Mouse (Mus musculus): ENCODE data around the gene Slx4ip. TPM values are rescaled to one million over a fixed set of nuclear protein-coding genes. Genes with fewer than 3 reads are reported as not detected.

The Slx4ip gene
- polyA plus RNA-seq, 1 experiment from 2014 or later = 9.0 TPM

DNA sequence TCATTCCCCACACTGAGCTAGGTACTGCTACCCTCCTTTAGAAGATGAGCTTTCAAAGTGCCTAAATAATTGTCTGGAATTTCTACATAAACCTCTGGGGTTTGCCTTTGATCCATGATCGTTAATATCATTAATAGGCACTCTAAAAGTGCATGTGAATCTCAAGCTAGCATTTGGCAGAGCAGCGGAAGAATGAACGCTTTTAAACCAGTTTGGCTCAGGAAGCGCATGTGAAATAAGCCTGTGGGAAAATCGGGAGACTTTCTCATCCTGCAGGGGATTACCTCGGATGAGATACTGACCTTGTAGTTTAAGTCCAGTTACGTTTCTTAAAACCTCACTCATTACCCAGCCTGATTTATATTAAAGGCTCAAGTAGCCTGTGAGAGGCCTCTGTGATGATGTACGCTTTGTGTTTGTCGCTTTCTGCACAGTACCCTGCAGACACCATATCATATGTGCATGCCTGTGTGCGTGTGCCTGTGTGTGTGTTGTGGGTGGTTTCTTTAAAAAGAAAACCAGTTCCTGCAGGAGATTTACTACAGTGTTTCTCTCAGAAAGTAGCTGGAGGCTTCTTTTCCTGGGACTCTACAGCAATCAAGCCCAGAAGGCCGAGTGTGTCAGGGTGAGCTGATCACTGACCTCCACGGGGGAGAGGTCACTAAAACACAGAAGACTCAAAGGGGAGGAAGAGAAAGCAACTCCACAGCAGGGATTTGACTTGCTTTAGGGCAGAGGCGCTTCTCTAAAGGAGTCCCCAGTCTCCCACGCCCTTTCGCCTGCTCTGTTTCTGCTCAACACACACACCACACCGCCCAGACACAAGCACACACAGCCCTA lies 182.7 kb downstream of the Slx4ip start:
- no peaks in the 10 kb centered on the region for H3K9me3 ChIP-seq

DNA sequence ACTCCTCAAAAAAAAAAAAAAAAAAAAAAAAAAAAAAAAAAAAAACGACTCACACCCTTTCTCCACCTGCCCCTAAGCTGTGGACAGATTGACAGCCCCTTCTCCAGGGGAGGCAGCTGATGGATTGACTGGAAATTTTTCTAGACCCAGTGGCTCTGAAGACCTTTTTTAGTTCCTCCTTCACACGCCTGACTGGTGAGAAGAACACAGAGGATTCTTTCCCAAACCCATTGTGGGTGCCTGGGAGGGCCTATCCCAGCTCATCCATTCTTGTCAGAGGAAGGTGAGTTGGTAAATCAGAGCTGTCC lies 183.2 kb downstream of the Slx4ip start:
- ATAC-seq (ENCODE audit: insufficient number of reproducible peaks, insufficient read depth, low FRiP score, low TSS enrichment) = no peak
- Histone ChIP-seq H3K27me3 (no peaks in the 10 kb centered on the region), H3K36me3 (no peaks in the 10 kb centered on the region), H3K9ac (no peak overlapping the region), H3K9me3 (no peaks in the 10 kb centered on the region), H3K4me3 (no peak overlapping the region), H3K4me1 (peaks cover 8% of the 10 kb centered on the region), H3K27ac (no peak overlapping the region), H3K4me2 (replicated peaks) (no peak overlapping the region)
- 31% methylated on average over 2 of the region's 2 CpGs for WGBS

More for the DNA sequence above, 182.7 kb downstream of the Slx4ip start:
- no peak overlapping the region for H3K4me3 ChIP-seq
- H3K36me3 ChIP-seq = no peaks in the 10 kb centered on the region
- H3K9ac ChIP-seq = no peak overlapping the region
- 0 out of 2 replicates have a peak, but pooled peaks have one; percentile 64 for ATAC-seq (ENCODE audit: insufficient number of reproducible peaks, insufficient read depth, low FRiP score, low TSS enrichment)
- H3K27ac ChIP-seq = no peak overlapping the region
- no peak overlapping the region for H3K4me2 ChIP-seq (replicated peaks)
- no peaks in the 10 kb centered on the region for H3K27me3 ChIP-seq
- H3K4me1 ChIP-seq = peaks cover 8% of the 10 kb centered on the region
- 21% methylated on average over 16 of the region's 16 CpGs for WGBS

DNA sequence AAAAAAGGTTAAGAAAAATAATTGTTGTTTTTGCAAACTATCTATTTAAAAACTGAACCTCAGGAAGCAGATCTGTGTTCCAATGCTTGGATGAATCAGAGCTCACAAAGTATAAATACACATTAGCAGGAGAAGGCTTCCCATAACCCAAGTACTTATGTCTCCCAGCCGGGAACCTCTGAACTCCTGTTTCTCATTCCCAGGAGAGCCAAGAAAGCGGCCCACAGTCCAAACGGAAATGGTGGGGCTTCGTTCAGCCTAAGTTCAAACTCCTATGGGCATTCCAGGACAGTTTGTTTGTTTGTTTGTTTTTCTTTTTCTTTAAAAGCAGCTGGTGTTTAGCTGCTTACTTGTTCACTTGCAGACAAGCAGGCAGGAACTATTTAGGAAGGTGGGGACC lies 187.8 kb downstream of the Slx4ip start:
- no peaks in the 10 kb centered on the region for H3K27me3 ChIP-seq
- H3K36me3 ChIP-seq = peaks cover 13% of the 10 kb centered on the region
- H3K9me3 ChIP-seq = no peaks in the 10 kb centered on the region
- 41% methylated on average over 4 of the region's 4 CpGs for WGBS
- no peak overlapping the region for H3K9ac ChIP-seq
- peaks cover 13% of the 10 kb centered on the region for H3K4me1 ChIP-seq
- no peak for ATAC-seq (ENCODE audit: insufficient number of reproducible peaks, insufficient read depth, low FRiP score, low TSS enrichment)
- no peak overlapping the region for H3K27ac ChIP-seq
- no peak overlapping the region for H3K4me3 ChIP-seq
- H3K4me2 ChIP-seq (replicated peaks) = no peak overlapping the region

DNA sequence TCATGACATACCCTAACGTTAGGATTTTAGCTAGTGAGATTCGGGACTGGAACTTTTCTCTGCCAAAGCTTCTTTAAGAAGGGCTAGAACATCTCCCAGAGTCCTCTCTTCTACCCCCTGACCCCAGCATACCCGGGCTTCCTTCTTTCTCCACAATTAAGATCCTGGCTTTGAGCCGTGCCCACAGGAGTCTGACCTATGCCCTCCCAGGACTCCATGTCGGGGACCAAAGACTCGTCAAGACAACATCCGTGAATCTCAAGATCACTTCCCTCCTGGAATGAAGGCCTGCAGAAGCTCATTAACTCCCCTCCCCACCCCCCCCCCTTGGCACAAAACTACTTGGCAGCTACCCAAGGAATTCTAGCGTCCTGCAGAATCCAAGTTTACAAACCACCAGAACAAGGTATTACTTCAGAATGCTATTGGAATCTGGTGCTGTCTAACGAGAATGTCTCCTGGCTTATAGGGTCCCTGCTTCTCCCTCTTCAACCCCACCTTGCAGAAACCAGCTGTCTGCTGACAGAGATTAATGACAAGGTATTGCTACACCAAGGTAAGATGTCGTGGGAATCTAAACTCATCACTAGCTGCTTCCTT lies 188.8 kb downstream of the Slx4ip start:
- no peak for ATAC-seq (ENCODE audit: insufficient number of reproducible peaks, insufficient read depth, low FRiP score, low TSS enrichment)
- Histone ChIP-seq H3K36me3 (peaks cover 24% of the 10 kb centered on the region), H3K27me3 (no peaks in the 10 kb centered on the region), H3K4me3 (no peak overlapping the region), H3K4me2 (replicated peaks) (no peak overlapping the region), H3K4me1 (peaks cover 11% of the 10 kb centered on the region), H3K9me3 (no peaks in the 10 kb centered on the region), H3K9ac (no peak overlapping the region), H3K27ac (no peak overlapping the region)
- WGBS = 26% methylated on average over 10 of the region's 10 CpGs

DNA sequence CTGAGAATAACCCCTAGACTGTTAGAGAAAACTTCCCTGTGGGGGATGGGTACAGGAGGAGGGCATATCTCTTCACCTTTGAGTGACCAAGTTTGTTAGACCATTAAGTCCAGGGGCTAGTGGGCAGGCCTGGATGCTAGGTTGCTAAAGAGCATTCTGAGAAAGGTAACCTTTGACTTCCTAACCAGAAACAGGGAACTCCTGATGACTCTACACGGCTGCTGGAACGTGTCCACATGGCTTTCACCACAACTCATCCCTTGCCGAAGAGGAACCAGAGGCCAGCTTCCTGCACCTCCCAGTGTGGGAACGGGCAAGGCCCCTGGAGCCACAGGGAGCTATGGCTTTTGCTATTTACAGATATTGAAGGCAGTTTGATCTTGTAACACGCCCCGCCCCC lies 189.4 kb downstream of the Slx4ip start:
- H3K4me2 ChIP-seq (replicated peaks) = no peak overlapping the region
- H3K27ac ChIP-seq = no peak overlapping the region
- peaks cover 11% of the 10 kb centered on the region for H3K4me1 ChIP-seq
- H3K4me3 ChIP-seq = no peak overlapping the region
- peaks cover 30% of the 10 kb centered on the region for H3K36me3 ChIP-seq
- no peaks in the 10 kb centered on the region for H3K27me3 ChIP-seq
- no peak overlapping the region for H3K9ac ChIP-seq
- H3K9me3 ChIP-seq = no peaks in the 10 kb centered on the region
- 59% methylated on average over 6 of the region's 6 CpGs for WGBS
- ATAC-seq (ENCODE audit: insufficient number of reproducible peaks, insufficient read depth, low FRiP score, low TSS enrichment) = no peak

DNA sequence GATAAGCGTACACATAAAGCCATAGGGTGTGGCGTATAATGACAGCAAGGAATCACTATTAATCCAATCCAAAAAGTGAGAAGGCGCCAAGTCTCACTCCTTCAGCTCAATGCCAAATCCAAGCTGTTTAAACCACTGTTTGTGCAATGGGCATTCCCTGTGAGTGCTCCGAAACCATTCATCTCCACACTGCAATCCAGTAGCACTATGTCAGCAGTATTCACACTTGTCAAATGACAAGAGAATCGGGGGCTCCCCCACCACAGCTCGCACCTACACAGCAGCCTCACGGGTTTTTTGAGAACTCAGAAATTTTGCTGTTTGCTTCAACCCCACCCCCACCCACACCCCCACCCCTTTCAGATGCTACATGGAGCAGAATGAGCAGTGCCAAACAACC lies 190.0 kb downstream of the Slx4ip start:
- H3K36me3 ChIP-seq = peaks cover 33% of the 10 kb centered on the region
- H3K4me2 ChIP-seq (replicated peaks) = no peak overlapping the region
- ATAC-seq (ENCODE audit: insufficient number of reproducible peaks, insufficient read depth, low FRiP score, low TSS enrichment) = no peak

DNA sequence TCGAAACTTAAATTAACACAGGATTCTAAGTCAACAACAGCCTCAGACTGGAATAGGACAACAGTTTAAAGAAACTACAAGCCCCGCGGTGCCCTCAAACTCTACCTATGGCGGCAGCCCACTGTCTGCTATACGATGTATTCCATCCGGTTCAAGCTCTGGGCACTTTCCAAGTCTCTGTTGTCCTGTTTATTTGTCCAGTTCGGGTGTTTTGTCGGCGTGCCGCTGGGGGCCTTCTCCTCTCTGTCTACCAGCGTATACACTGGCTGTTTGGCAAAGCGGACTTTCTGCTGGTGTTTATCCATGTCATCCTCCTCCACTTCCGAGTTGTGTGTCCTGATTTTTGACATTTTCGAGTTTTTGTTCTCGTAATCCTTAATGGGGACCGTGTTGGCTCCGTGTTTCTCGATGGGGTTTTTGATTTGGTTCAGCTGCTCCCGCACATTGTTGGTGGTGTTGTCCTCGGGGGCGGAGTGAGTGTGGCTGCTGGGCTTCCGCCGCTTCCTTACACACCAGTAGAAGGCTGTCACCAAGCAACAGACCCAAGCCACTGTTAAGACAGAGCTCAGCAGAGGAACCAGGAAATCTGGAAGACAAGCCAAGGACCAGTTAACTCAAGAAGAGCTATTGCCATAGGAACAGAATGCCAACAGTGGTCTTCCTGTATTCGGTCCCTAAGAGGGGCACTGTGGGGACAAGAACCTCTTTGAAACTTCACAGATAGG lies 192.0 kb downstream of the Slx4ip start:
- Histone ChIP-seq H3K9me3 (no peaks in the 10 kb centered on the region), H3K4me3 (no peak overlapping the region), H3K36me3 (peaks cover 41% of the 10 kb centered on the region), H3K9ac (no peak overlapping the region), H3K27ac (no peak overlapping the region), H3K4me1 (peaks cover 21% of the 10 kb centered on the region), H3K4me2 (replicated peaks) (no peak overlapping the region), H3K27me3 (no peaks in the 10 kb centered on the region)
- ATAC-seq (ENCODE audit: insufficient number of reproducible peaks, insufficient read depth, low FRiP score, low TSS enrichment) = no peak
- 90% methylated on average over 24 of the region's 24 CpGs for WGBS

More for the DNA sequence above, 190.0 kb downstream of the Slx4ip start:
- H3K4me1 ChIP-seq = peaks cover 11% of the 10 kb centered on the region
- no peak overlapping the region for H3K27ac ChIP-seq
- no peaks in the 10 kb centered on the region for H3K9me3 ChIP-seq
- no peaks in the 10 kb centered on the region for H3K27me3 ChIP-seq
- WGBS = 88% methylated on average over 7 of the region's 7 CpGs
- H3K9ac ChIP-seq = no peak overlapping the region
- H3K4me3 ChIP-seq = no peak overlapping the region

DNA sequence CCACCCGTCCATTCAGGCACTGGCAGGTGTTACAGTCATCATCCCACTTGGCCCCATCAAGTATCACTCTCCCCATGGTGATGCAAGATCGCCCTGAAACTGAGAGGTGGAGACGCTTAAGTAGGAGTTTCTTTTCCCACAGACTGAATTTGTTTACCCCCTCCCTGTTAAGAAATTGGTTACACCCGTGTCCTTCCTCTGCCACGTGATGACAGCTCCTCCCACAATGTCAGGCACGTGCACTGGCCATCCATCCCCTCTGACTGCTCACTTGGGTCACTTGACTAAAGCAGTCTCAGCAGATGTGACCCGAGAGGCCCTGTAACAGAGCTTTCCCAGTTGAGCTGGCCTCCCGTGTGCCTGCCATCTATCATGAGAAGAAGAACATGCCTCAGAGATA lies 194.2 kb downstream of the Slx4ip start:
- no peak for ATAC-seq (ENCODE audit: insufficient number of reproducible peaks, insufficient read depth, low FRiP score, low TSS enrichment)
- no peak overlapping the region for H3K27ac ChIP-seq
- H3K4me2 ChIP-seq (replicated peaks) = no peak overlapping the region
- no peaks in the 10 kb centered on the region for H3K9me3 ChIP-seq
- H3K36me3 ChIP-seq = peaks cover 58% of the 10 kb centered on the region
- H3K4me1 ChIP-seq = peaks cover 19% of the 10 kb centered on the region
- H3K27me3 ChIP-seq = peaks cover 4% of the 10 kb centered on the region; the same call in 1 of the 2 replicates
- H3K9ac ChIP-seq = no peak overlapping the region
- H3K4me3 ChIP-seq = no peak overlapping the region
- 70% methylated on average over 8 of the region's 8 CpGs for WGBS

DNA sequence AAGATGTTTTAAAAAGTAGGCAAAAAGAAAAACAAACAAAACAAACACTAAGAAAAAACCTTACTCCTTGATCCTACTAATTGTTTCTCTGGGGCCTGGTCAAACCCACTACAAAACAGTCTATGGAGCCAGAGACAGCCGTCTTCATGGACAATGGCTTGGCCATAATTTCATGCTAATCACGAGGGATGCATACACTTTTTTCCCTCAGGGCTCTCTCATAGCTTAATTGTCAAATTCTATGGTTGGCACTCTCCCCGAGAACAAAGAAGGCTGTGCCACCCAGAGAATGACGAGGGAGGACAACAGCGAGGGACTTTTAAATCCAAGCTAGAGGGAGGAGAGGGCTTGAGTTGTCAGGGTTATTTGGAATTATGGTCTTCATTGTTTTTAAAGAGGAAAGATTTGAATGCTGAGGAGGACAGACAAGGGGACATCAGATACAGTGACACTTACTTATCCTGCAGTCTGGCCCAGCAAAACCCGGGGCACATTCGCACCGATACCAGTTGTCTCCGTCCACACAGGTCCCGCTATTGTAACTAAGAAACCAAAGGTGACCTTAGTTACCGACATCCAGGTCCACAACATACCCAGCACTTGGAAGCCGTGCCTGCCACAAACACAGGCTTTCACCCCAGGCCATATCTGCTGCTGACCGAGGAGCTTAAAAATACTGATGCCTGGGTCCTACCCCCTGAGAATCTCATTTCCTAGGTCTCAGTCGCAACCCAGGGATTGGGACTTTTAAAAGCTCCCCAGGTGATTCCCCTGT lies 195.8 kb downstream of the Slx4ip start:
- Histone ChIP-seq H3K9me3 (no peaks in the 10 kb centered on the region), H3K27me3 (peaks cover 8% of the 10 kb centered on the region; the same call in 1 of the 2 replicates), H3K4me3 (no peak overlapping the region), H3K27ac (0 out of 2 replicates have a peak overlapping the region, but pooled peaks have one; percentile 23), H3K9ac (no peak overlapping the region), H3K36me3 (peaks cover 73% of the 10 kb centered on the region), H3K4me2 (replicated peaks) (no peak overlapping the region), H3K4me1 (peaks cover 14% of the 10 kb centered on the region)
- ATAC-seq (ENCODE audit: insufficient number of reproducible peaks, insufficient read depth, low FRiP score, low TSS enrichment) = no peak
- 62% methylated on average over 14 of the region's 14 CpGs for WGBS

DNA sequence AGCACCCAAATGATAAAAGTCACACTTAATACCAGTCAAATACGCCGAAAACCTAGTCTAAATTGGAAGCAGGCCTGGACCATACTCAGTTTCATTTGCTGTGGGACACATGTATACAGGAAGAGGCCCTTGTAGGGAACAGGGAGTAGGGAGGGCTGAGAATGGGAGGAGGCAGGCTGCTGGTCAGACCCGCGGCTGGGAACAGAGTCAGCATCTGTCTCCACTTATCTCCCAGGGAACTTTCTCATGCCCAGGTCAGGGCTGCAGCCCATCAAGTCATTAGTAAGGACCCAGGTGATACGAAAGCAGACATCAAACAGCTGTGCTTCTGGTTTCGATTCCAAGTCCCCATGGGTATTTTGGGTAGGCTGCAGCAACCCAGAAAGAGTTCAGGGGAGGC lies 196.7 kb downstream of the Slx4ip start:
- H3K27ac ChIP-seq = no peak overlapping the region
- H3K4me1 ChIP-seq = peaks cover 14% of the 10 kb centered on the region
- ATAC-seq (ENCODE audit: insufficient number of reproducible peaks, insufficient read depth, low FRiP score, low TSS enrichment) = peak; percentile 72
- H3K4me3 ChIP-seq = no peak overlapping the region
- H3K9ac ChIP-seq = no peak overlapping the region
- H3K27me3 ChIP-seq = peaks cover 8% of the 10 kb centered on the region; the same call in 1 of the 2 replicates
- no peaks in the 10 kb centered on the region for H3K9me3 ChIP-seq
- H3K36me3 ChIP-seq = peaks cover 77% of the 10 kb centered on the region
- WGBS = 22% methylated on average over 6 of the region's 6 CpGs
- no peak overlapping the region for H3K4me2 ChIP-seq (replicated peaks)

DNA sequence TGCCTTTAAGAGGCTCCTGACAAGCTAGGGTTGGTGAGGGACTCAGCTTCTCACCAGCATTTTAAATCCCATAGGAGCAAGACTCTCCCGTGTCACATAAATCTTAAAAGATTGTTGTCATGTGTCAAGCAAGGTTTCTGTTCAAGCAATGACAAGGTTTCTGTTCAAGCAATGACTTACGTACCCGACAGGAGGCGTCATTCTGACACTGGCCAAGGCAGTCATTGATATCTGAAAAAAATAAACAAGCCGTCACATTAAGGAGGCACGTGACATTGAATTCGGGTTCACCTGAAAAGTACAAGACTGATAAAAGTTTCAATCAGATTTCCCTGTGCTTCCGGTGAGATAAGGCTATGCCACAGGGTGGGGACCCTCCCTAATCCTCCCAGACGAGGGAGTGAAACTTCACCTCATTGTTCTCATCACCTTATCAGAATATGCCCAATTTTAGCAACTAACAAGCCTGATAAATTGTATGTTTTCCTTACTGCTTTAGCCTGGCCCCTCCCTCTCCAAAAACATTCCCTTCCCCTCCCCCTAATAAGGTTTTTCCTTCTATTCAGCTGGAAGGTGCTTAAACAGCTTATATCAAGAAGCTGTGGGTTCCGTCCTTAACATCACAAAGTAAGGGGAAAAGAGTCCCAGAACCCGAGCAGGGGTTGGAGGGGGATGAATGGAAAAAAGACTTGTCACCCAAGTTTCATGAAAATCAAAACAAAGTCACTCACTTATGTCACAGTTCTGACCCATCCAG lies 200.9 kb downstream of the Slx4ip start:
- Histone ChIP-seq H3K4me3 (no peak overlapping the region), H3K36me3 (peaks cover 71% of the 10 kb centered on the region), H3K4me1 (peaks cover 19% of the 10 kb centered on the region), H3K27me3 (peaks cover 8% of the 10 kb centered on the region; the same call in 1 of the 2 replicates), H3K9me3 (no peaks in the 10 kb centered on the region), H3K9ac (no peak overlapping the region), H3K4me2 (replicated peaks) (no peak overlapping the region), H3K27ac (no peak overlapping the region)
- 72% methylated on average over 11 of the region's 11 CpGs for WGBS
- ATAC-seq (ENCODE audit: insufficient number of reproducible peaks, insufficient read depth, low FRiP score, low TSS enrichment) = no peak
